In genomic region chr6:49173674-49174073, GRCm38 (mm10) we compare ENCODE assay signal across 22 mouse cellular contexts. TPM values are rescaled to one million over a fixed set of nuclear protein-coding genes. Genes with fewer than 3 reads are reported as not detected.
DNase-seq lines count a peak whose midpoint lies in the region; ATAC-seq lines count a peak whose summit lies in the region.
"Had no signal": no experiment of that assay in that cellular context is flagged by ENCODE, and none has a peak within 500 bp of the region (broad histone marks: within the 10 kb centered on the region; RNA-seq: fewer than 3 reads in every experiment).

No protein-coding gene starts in this region.

- DNase-seq in midbrain, embryonic 14.5 days: peak; percentile 25
- DNase-seq in R1 (ENCODE audit: low read depth, low spot score): peak; percentile 90
- DNase-seq in Muller cell, postnatal 12 days (ENCODE audit: inconsistent ontology term): no peak
- DNase-seq: adrenal gland, adult 8-10 months; cerebellum, postnatal 10 days; heart, postnatal 10 days; layer of hippocampus, postnatal 36 days; lung, postnatal 36 days; right cerebral cortex, postnatal 14 days had no signal

- H3K27ac ChIP-seq in midbrain, embryonic 14.5 days (replicated peaks; ENCODE audit: low read depth, low read length): no peak overlapping the region
- H3K27ac ChIP-seq in midbrain, embryonic 16.5 days (ENCODE audit: low read length): no peak overlapping the region
- no peak overlapping the region for H3K27ac ChIP-seq in intestine, embryonic 15.5 days
- no peak overlapping the region for H3K27ac ChIP-seq in heart, embryonic 12.5 days (ENCODE audit: poor library complexity, severe bottlenecking)
- H3K27ac ChIP-seq in neural tube, embryonic 15.5 days (replicated peaks): no peak overlapping the region
- H3K27ac ChIP-seq: embryonic facial prominence, embryonic 13.5 days; heart, embryonic 10.5 days; kidney, postnatal 0 days; layer of hippocampus, adult 2 months; limb, embryonic 15.5 days; liver, embryonic 15.5 days; neural tube, embryonic 12.5 days; stomach, embryonic 15.5 days had no signal

- H3K36me3 ChIP-seq in midbrain, embryonic 14.5 days (ENCODE audit: control insufficient read depth, insufficient read depth, low read length): no peaks in the 10 kb centered on the region
- H3K36me3 ChIP-seq in midbrain, embryonic 16.5 days (ENCODE audit: control insufficient read depth, insufficient read depth, low read length): no peaks in the 10 kb centered on the region
- H3K36me3 ChIP-seq in intestine, embryonic 15.5 days: no peaks in the 10 kb centered on the region
- no peaks in the 10 kb centered on the region for H3K36me3 ChIP-seq in heart, embryonic 12.5 days
- H3K36me3 ChIP-seq in neural tube, embryonic 15.5 days: no peaks in the 10 kb centered on the region
- H3K36me3 ChIP-seq: embryonic facial prominence, embryonic 13.5 days; heart, embryonic 10.5 days; limb, embryonic 15.5 days; liver, embryonic 15.5 days; neural tube, embryonic 12.5 days; stomach, embryonic 15.5 days had no signal

- H3K4me2 ChIP-seq in midbrain, embryonic 14.5 days (ENCODE audit: low read length): no peak overlapping the region
- H3K4me2 ChIP-seq in midbrain, embryonic 16.5 days (ENCODE audit: low read length): no peak overlapping the region
- H3K4me2 ChIP-seq in intestine, embryonic 15.5 days (replicated peaks): no peak overlapping the region
- no peak overlapping the region for H3K4me2 ChIP-seq in heart, embryonic 12.5 days
- H3K4me2 ChIP-seq in neural tube, embryonic 15.5 days: no peak overlapping the region
- H3K4me2 ChIP-seq: embryonic facial prominence, embryonic 13.5 days; limb, embryonic 15.5 days; liver, embryonic 15.5 days; neural tube, embryonic 12.5 days; stomach, embryonic 15.5 days had no signal

- no peaks in the 10 kb centered on the region for H3K27me3 ChIP-seq in midbrain, embryonic 14.5 days (ENCODE audit: control insufficient read depth, insufficient read depth, low read length)
- H3K27me3 ChIP-seq in midbrain, embryonic 16.5 days (ENCODE audit: control insufficient read depth, insufficient read depth, low read depth, low read length): no peaks in the 10 kb centered on the region
- H3K27me3 ChIP-seq in intestine, embryonic 15.5 days (replicated peaks): no peaks in the 10 kb centered on the region
- H3K27me3 ChIP-seq in heart, embryonic 12.5 days (replicated peaks): no peaks in the 10 kb centered on the region
- H3K27me3 ChIP-seq in neural tube, embryonic 15.5 days (replicated peaks): no peaks in the 10 kb centered on the region
- H3K27me3 ChIP-seq: embryonic facial prominence, embryonic 13.5 days; limb, embryonic 15.5 days; liver, embryonic 15.5 days; neural tube, embryonic 12.5 days; stomach, embryonic 15.5 days had no signal

- H3K9me3 ChIP-seq in midbrain, embryonic 14.5 days (ENCODE audit: control insufficient read depth, low read length): no peaks in the 10 kb centered on the region
- H3K9me3 ChIP-seq in midbrain, embryonic 16.5 days (replicated peaks; ENCODE audit: control insufficient read depth, low read length, poor library complexity, severe bottlenecking): no peaks in the 10 kb centered on the region
- no peaks in the 10 kb centered on the region for H3K9me3 ChIP-seq in intestine, embryonic 15.5 days
- no peaks in the 10 kb centered on the region for H3K9me3 ChIP-seq in heart, embryonic 12.5 days (replicated peaks)
- no peaks in the 10 kb centered on the region for H3K9me3 ChIP-seq in neural tube, embryonic 15.5 days (replicated peaks)
- H3K9me3 ChIP-seq: embryonic facial prominence, embryonic 13.5 days; heart, embryonic 10.5 days; limb, embryonic 15.5 days; liver, embryonic 15.5 days; neural tube, embryonic 12.5 days; stomach, embryonic 15.5 days had no signal

- no peak overlapping the region for H3K9ac ChIP-seq in midbrain, embryonic 14.5 days (replicated peaks; ENCODE audit: low read length)
- H3K9ac ChIP-seq in midbrain, embryonic 16.5 days (ENCODE audit: low read depth, low read length): no peak overlapping the region
- H3K9ac ChIP-seq in intestine, embryonic 15.5 days: no peak overlapping the region
- H3K9ac ChIP-seq in heart, embryonic 12.5 days: no peak overlapping the region
- no peak overlapping the region for H3K9ac ChIP-seq in neural tube, embryonic 15.5 days (replicated peaks)
- H3K9ac ChIP-seq: embryonic facial prominence, embryonic 13.5 days; limb, embryonic 15.5 days; liver, embryonic 15.5 days; neural tube, embryonic 12.5 days; stomach, embryonic 15.5 days had no signal

- 79% methylated on average over 4 of the region's 4 CpGs for WGBS in midbrain, embryonic 14.5 days
- 78% methylated on average over 4 of the region's 4 CpGs for WGBS in midbrain, embryonic 16.5 days
- WGBS in intestine, embryonic 15.5 days: 59% methylated on average over 4 of the region's 4 CpGs
- WGBS in heart, embryonic 12.5 days: 78% methylated on average over 4 of the region's 4 CpGs
- WGBS in neural tube, embryonic 15.5 days: 74% methylated on average over 4 of the region's 4 CpGs

- no peak overlapping the region for H3K4me3 ChIP-seq in midbrain, embryonic 14.5 days (replicated peaks; ENCODE audit: low read depth, low read length)
- H3K4me3 ChIP-seq in midbrain, embryonic 16.5 days (ENCODE audit: low read depth, low read length): no peak overlapping the region
- no peak overlapping the region for H3K4me3 ChIP-seq in intestine, embryonic 15.5 days (replicated peaks)
- no peak overlapping the region for H3K4me3 ChIP-seq in heart, embryonic 12.5 days
- H3K4me3 ChIP-seq in neural tube, embryonic 15.5 days (replicated peaks): no peak overlapping the region
- H3K4me3 ChIP-seq: embryonic facial prominence, embryonic 13.5 days; heart, embryonic 10.5 days; layer of hippocampus, adult 2 months; limb, embryonic 15.5 days; liver, embryonic 15.5 days; neural tube, embryonic 12.5 days; stomach, embryonic 15.5 days had no signal

- ATAC-seq in midbrain, embryonic 14.5 days (ENCODE audit: low FRiP score, low TSS enrichment): no peak
- no peak; the same call in 1 of the 2 replicates for ATAC-seq in midbrain, embryonic 16.5 days
- peak; percentile 52 for ATAC-seq in intestine, embryonic 15.5 days
- ATAC-seq in heart, embryonic 12.5 days (ENCODE audit: insufficient number of reproducible peaks, low FRiP score): no peak
- ATAC-seq in neural tube, embryonic 15.5 days (ENCODE audit: low FRiP score): no peak
- ATAC-seq: forebrain, embryonic 16.5 days had no signal

- H3K4me1 ChIP-seq in midbrain, embryonic 14.5 days (ENCODE audit: control insufficient read depth, insufficient read depth, low read length): no peaks in the 10 kb centered on the region
- H3K4me1 ChIP-seq in midbrain, embryonic 16.5 days (ENCODE audit: control insufficient read depth, insufficient read depth, low read length): no peaks in the 10 kb centered on the region
- H3K4me1 ChIP-seq in intestine, embryonic 15.5 days (replicated peaks): peaks cover 22% of the 10 kb centered on the region
- H3K4me1 ChIP-seq in heart, embryonic 12.5 days (replicated peaks): peaks cover 38% of the 10 kb centered on the region
- 0 out of 2 replicates have a peak, but pooled peaks cover 4% of the 10 kb centered on the region for H3K4me1 ChIP-seq in neural tube, embryonic 15.5 days

RNA-seq across cellular contexts. Expression of gene Igf2bp3, which starts 41.1 kb away (rescaled TPM):
- 24.7 and 39.2 TPM in 2 replicates for polyA plus RNA-seq in midbrain, embryonic 14.5 days (2014; fragmentation: Nextera tagmentation; extraction: Ambion mirVana)
- polyA plus RNA-seq in midbrain, embryonic 16.5 days (2015; fragmentation: Nextera tagmentation; extraction: Ambion mirVana): 17.1 and 24.0 TPM in 2 replicates
- 83.1 and 96.8 TPM in 2 replicates for polyA plus RNA-seq in intestine, embryonic 15.5 days (2015; fragmentation: Nextera tagmentation; extraction: Ambion mirVana)
- polyA plus RNA-seq in heart, embryonic 12.5 days (2016; fragmentation: Nextera tagmentation; extraction: Ambion mirVana): 68.6 and 69.2 TPM in 2 replicates
- polyA plus RNA-seq in neural tube, embryonic 15.5 days (2015; fragmentation: Nextera tagmentation; extraction: Ambion mirVana): 18.8 and 29.9 TPM in 2 replicates
